Mouse (Mus musculus) MEL-GATA-1-ER (cell line): Measurements from ENCODE around the gene Gabpb2.

Experiments used
- DNase-seq: peaks from one replicate; pipeline ENCODE4 v3.0.0-alpha.2; 2012; ENCODE audit warnings: low read depth; ENCODE audit errors: extremely low read depth

The Gabpb2 gene

DNA sequence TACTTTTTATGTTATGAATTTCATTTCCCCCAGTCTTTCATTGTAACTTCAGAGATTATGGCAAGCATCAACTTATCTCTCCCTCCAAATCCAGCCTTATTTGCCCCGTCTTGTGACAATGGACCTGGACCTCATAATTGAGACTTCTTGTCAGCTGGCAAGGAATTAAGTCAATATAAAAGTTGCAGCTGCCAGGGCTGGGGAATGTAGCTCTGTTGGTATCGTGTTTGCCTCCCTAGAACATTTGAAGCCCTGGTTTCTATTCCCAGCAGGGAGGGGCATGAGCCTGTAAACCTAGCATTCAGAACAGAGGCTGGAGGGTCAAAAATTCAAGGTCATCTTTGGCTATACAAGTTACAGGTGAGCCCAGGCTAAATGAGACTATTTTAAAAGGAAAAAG is 21.9 kb downstream of the Gabpb2 start:
- no peak for DNase-seq

DNA sequence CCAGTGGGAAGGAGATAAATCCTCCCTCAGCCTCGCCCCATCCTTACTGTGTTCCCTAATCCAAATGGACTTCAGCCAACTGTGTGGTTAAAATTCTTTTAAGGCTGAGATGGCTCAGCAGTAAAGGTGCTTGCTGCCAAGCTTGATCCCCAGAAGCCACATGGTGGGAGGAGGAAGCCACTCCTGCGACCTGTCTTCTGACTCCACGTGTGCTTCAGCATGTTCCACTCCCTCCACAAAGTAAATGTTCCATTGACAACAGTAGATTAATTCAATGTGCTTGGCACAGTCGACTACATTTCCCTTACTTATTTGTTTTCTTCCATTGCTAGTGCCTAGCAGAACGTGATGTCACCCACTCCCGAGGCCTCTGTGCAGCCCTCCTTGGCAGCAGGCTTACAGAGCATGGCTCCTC is 23.0 kb downstream of the Gabpb2 start:
- DNase-seq, result no peak

DNA sequence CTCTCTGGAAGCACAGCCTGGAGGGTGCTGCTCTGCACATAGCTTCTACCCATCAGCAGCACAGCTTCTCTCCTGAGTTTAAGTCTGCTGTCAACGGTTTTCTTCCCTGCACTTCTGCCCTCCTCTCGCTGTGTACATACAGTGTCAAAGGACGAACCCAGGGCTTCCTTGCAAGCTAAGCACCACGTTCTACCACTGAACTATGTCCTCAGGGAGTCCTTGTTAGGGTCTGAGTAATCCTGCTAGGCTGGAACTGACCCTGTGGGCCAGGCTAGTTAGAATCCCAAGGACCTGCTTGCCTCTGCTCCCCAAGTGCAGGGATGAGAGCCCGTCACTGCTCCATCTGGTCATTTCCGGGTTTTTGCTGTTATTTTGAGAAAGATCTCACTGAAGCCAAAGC is 30.8 kb downstream of the Gabpb2 start:
- DNase-seq, result no peak

- no peak for DNase-seq
These were observed 31.6 kb downstream of the Gabpb2 start for GRCm38 (mm10) chr3:95186100-95186499.

GRCm38 (mm10) chr3:95184796-95185577 is 32.7 kb downstream of the Gabpb2 start:
- DNase-seq, result no peak

GRCm38 (mm10) chr3:95181841-95182240 is 35.9 kb downstream of the Gabpb2 start:
- DNase-seq, result no peak

GRCm38 (mm10) chr3:95179890-95180289 is 37.8 kb downstream of the Gabpb2 start:
- DNase-seq, result no peak

DNA sequence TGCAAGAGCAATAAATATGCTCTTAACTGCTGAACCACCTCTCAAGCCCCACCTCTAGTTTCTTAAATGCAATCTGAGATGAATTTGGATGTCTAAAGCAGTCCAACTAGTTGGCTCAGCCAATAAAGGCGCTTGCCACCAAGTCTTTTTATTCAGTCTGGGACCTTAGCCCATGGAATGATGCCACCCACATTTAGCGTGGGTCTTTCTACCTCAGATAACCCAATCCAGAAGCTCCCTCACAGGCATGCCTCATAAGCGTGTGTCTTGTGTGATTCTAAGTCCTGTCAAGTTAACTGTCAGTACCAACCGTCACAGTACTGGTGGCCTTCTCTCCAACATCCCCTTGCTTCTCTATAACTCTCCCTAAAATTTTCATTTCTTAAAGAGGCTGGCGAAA is 38.8 kb downstream of the Gabpb2 start:
- no peak for DNase-seq

- no peak for DNase-seq
These were observed 40.1 kb downstream of the Gabpb2 start for GRCm38 (mm10) chr3:95177583-95177982.

- no peak for DNase-seq
These were observed 41.2 kb downstream of the Gabpb2 start for GRCm38 (mm10) chr3:95176500-95176899.

GRCm38 (mm10) chr3:95174011-95174592 is 43.6 kb downstream of the Gabpb2 start:
- peak; percentile 72 for DNase-seq

DNA sequence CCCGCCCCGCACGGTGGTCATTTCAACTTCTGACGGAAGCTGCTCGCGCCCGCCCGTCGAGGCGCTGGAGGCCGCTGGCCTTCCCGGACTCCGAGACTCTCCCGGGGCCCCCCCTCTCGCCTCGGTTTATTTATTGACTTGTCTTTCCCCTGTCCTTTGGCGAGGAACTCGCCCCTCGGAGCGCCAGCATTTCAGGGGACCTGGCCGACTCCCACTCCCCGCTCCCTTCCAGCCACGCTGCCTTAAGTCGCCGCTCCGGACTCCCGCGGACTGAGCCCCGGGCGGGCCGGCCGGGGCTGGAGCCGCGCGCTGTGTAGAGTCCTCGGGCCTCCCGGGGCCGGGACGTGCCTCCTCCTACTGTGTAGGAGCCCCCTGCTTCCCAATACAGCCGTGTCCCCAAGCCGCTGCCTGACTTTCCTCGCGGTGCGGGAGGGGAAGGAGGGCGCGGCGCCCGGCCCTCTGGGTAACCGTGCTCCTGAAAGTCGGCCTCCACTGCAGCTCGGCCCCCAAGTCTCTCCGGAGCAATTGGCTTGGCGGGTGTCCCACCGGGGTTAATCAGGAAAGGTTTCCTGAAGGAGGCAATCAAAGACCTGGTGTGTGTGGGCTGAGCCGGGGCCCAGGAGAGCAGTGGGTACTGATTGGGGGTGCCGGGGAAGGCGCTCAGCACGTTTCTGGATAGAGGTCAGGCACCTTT is 44.3 kb downstream of the Gabpb2 start:
- DNase-seq, result no peak

GRCm38 (mm10) chr3:95172526-95173255 is 45.0 kb downstream of the Gabpb2 start:
- no peak for DNase-seq

DNA sequence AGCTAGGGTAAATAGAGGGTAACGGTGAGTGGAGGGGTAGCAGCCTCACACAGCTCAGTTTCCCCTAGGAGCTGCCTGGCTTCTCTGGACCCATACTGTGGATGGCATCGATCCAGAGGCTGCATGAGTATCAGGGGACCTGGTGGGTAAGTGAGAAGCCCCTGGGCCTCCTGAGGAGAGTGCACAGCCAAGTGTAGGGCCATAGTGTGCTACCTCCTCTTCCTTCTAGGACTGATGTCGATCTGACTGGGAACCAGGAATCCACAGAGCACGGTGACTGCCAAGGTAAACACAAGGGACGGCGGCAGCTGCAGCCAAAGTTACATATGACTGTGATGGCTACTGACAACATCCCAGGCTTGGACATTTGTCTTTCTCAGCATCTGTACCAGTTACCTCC is 46.6 kb downstream of the Gabpb2 start:
- DNase-seq, result no peak

GRCm38 (mm10) chr3:95169996-95170395 is 47.7 kb downstream of the Gabpb2 start:
- DNase-seq, result no peak

DNA sequence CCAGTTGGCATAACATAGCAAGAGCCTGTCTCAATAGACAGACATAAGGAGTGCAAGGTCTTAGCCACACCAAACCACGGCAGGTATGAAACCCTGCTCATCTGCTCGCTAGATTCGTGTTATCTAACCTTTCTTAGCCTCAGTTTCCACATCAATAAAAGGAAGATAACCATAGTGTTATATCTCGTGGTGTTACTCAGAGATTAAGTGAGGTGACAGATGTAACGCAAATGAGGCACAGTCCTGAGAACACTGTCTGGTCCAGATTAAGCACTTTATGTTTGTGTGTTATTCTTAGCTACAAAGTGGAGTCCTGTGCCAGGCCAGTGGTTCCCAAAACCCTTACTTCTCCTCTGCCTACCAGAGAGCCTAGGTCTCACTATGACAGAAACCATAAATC is 52.9 kb downstream of the Gabpb2 start:
- DNase-seq, result no peak

DNA sequence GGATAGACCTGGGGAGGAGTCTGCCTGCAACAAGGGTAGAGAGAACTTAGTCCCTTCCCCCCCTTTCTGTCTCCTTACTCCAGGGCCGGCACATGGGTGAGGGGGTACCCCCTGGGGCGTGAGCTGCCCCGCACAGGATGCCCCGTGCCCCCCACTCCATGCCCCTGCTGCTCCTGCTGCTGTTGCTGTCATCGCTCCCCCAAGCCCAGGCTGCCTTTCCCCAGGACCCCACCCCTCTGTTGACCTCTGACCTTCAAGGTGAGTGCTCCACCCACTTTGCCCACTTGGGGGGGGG is 53.5 kb downstream of the Gabpb2 start:
- DNase-seq, result no peak

GRCm38 (mm10) chr3:95163419-95164255 is 54.1 kb downstream of the Gabpb2 start:
- no peak for DNase-seq

DNA sequence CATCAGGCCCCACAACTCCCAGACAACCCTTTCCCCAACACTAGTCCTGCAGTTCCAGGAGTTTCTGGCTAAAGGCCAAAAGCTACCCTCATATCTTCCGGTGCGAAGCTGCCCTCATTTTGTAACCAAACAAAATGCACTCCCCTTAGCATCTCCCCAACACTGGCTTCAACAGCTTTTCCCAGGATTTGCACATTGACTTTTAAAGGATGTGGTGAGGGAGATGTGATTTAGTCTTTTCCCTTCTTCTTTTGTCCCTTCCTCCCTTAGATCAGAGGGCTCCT is 55.4 kb downstream of the Gabpb2 start:
- no peak for DNase-seq

DNA sequence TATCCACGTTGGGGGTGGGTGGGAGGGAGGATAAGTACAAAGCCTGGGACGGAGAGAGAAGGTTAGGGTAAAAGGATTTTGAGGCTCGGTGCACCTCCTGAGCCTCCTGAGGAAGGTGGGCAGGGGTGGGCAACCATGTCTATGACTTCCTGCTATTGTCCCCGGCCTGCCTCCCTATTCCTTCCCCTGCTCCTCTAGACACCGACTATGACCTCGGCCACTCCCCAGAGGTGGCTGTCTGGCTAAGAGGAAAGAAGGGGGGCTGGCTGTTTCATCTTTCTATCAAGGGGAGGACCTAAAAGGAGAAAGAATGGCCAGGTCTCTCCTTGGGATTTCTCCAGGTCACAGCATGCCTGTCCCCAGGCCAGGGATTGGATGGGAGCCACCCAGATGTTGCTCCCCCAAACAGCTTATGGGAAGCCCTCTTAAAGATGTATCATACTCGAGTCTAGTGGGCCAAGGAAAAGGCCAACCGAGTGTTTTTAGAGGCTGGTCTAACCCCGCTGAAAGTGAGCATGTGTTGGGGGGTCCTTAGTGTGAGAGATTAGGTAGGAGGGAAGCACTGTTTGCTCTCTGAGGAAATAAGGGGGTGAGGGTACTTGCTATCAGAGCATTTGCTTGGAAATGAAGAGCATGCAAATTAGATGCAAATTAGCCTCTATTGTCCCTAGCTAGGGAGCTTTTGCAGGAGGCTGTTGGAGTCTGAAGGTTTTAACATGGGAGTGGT is 55.9 kb downstream of the Gabpb2 start:
- DNase-seq, result no peak

- no peak for DNase-seq
These were observed 56.6 kb downstream of the Gabpb2 start for GRCm38 (mm10) chr3:95161041-95161551.
